Mouse (Mus musculus) kidney, adult 2 months (tissue): ENCODE data around the gene Timeless.

Source experiments
- CTCF ChIP-seq: fragments of 200-500 bp; conservative IDR thresholded peaks from 2 replicates; pipeline ENCODE4 v1.5.1; 2011; ENCODE audit warnings: low read depth, mild to moderate bottlenecking, control low read depth, low read length, moderate library complexity, mixed read lengths; ENCODE audit not compliant: insufficient read depth, insufficient read length
- POLR2A ChIP-seq: fragments of 200-500 bp; IDR thresholded peaks from one replicate; pipeline ENCODE4 v1.6.1; 2011; ENCODE audit warnings: low read depth, low read length, control low read depth

GRCm38 (mm10) chr10:128244121-128244520 lies 12.3 kb downstream of the Timeless start:
- TF ChIP-seq CTCF (no peak), POLR2A (no peak)
